Mouse (Mus musculus) bone marrow macrophage, adult 2 months (primary cell): ENCODE data around the gene Als2cl.

Experiments
- CTCF ChIP-seq: IDR thresholded peaks from 2 replicates; pipeline ENCODE4 v1.5.1; 2012; ENCODE audit warnings: low read depth, mild to moderate bottlenecking, low read length, moderate library complexity
- POLR2A ChIP-seq: IDR thresholded peaks from 2 replicates; pipeline ENCODE4 v1.6.1; 2012; ENCODE audit warnings: mild to moderate bottlenecking, low read depth, low read length, borderline replicate concordance

- TF ChIP-seq CTCF (no peak), POLR2A (no peak)
These were observed at the start of gene Als2cl for GRCm38 (mm10) chr9:110879191-110879920.
